Mouse (Mus musculus) ES-E14 (cell line): Measurements from ENCODE around the gene Hist2h2bb.

ENCODE experiments used
- HCFC1 ChIP-seq: IDR thresholded peaks from 2 replicates; pipeline ENCODE4 v1.6.1; 2012; ENCODE audit warnings: low read length, inconsistent platforms, borderline replicate concordance; ENCODE audit not compliant: insufficient read depth
- MAFK ChIP-seq: IDR thresholded peaks from 2 replicates; pipeline ENCODE4 v1.6.1; 2014; ENCODE audit warnings: mild to moderate bottlenecking, low read depth, low read length, inconsistent platforms; ENCODE audit not compliant: insufficient read depth

DNA sequence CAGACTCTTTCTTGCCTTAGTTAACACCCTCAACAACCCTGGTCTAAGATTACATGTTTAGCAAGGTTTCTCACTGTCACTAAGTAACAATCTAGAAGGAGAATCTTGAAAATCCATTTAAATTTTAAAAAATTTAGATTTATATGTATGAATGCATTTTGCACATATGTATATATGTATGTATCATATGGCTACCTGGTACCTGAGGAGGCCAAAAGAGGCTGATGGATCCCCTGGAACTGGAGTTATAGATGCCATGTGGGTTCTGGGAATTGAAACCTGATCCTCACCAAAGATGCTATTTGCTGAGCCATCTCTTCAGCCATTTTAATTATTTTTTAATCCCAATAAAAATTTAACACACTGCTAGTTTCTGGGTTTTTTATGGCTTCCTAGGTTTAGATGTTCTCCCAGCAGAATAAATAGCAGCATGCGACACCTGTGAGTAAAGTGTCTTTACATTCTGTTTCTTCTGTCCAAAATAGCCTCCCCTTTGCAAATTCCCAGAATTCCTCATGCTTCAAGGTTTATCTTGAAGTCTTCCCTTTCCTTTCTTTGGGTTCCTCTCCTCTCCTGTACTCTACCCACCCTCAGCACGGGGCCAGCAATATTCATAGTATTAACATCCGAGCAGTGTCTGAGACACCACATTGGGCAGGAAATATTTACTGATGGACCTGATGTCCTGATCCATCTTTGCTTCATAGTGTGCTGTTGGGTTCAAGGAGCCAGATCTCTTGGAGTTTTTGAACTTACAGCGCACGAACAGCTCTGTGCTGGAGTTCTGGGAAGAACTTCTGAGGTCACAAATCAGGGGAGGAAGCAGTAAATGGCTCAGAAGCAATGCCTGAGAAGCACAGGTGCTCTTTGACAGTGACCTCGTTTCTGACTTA, 21.2 kb upstream of the Hist2h2bb start:
- TF ChIP-seq HCFC1 = no peak
- no peak for TF ChIP-seq MAFK
